Mouse (Mus musculus): ENCODE results near the gene Ly6g6f. TPM values are rescaled to one million over a fixed set of nuclear protein-coding genes. Genes with fewer than 3 reads are reported as not detected.

Gene Ly6g6f
- polyA plus RNA-seq, 1 experiment, result 0.10 TPM

DNA sequence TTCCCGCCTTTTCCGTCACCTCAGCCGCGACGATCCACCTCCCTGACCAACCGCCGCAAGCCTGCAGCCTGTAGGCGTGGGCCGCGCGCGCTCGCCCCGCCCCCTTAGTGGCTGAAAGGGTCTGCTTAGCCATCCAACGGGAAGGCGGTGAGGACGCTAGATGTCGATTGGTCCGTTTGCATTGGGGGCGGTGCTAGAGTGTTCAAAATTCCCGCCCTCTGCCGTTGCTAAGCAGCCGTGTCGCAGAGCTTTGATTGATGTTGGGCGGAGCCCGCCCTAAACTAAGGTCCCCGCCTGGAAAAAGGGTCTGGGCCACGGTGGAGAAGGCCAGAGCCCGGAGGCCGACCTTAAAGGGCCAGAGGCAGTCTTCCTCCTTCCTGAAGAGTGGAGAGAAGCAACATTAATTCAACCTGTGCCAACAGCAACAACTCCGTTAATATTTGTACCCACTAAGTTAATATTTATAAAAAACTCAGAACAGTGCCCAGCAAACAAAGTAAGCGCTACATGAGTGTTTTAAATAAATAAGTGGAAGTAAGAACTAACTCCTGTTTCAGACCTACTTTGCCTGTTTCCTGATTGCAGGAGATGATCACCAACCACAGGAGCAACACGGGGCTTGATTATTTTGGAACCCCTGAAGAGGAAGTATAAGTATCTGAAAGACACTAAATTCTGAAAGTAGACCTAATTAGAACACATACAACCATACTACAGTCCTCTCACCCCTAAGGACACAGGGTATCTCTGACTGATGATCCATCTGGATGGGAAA is 38.5 kb downstream of the Ly6g6f start, which contains the start of gene Msh5:
Gene Msh5, minus strand, starts transcription at position 65 of the 775 bp plus-strand sequence.

Other genes starting within 250 kb of the Ly6g6f start
- gene Stk19, start 248.7 kb downstream of the Ly6g6f start, polyA plus RNA-seq (2012; rRNA removed), result 68.6 and 70.2 TPM in 2 replicates
- gene Dxo, start 248.6 kb downstream of the Ly6g6f start, polyA plus RNA-seq (2012; rRNA removed), result 84.5 and 86.1 TPM in 2 replicates
- 102 and 104 TPM in 2 replicates for gene Skiv2l, start 235.4 kb downstream of the Ly6g6f start, polyA plus RNA-seq (2012; rRNA removed)
- 74.4 and 75.2 TPM in 2 replicates for gene Nelfe, start 235.2 kb downstream of the Ly6g6f start, polyA plus RNA-seq (2012; rRNA removed)
- gene Cfb, start 223.1 kb downstream of the Ly6g6f start, polyA plus RNA-seq (2012; rRNA removed), result 1.2 and 2.4 TPM in 2 replicates
- 112 and 124 TPM in 2 replicates for gene Zbtb12, start 206.1 kb downstream of the Ly6g6f start, polyA plus RNA-seq (2012; rRNA removed)
- gene Gm20547, start 203.6 kb downstream of the Ly6g6f start, polyA plus RNA-seq (2012; rRNA removed), result not detected in 2 replicates
- gene C2, start 187.3 kb downstream of the Ly6g6f start, polyA plus RNA-seq (2012; rRNA removed), result 2.2 and 3.4 TPM in 2 replicates
- 310 and 337 TPM in 2 replicates for gene Ehmt2, start 187.1 kb downstream of the Ly6g6f start, polyA plus RNA-seq (2012; rRNA removed)
- 0.02 and 0.08 TPM in 2 replicates for gene Slc44a4, start 171.1 kb downstream of the Ly6g6f start, polyA plus RNA-seq (2012; rRNA removed)
- gene Neu1, start 154.4 kb downstream of the Ly6g6f start, polyA plus RNA-seq (2012; rRNA removed), result 24.0 and 24.4 TPM in 2 replicates
- gene Hspa1b, start 126.4 kb downstream of the Ly6g6f start, polyA plus RNA-seq (2012; rRNA removed), result 4.4 and 6.7 TPM in 2 replicates
- gene Gm20481, start 115.7 kb downstream of the Ly6g6f start, polyA plus RNA-seq (2012; rRNA removed), result not detected in 2 replicates
- gene Hspa1a, start 113.5 kb downstream of the Ly6g6f start, polyA plus RNA-seq (2012; rRNA removed), result 4.1 and 5.8 TPM in 2 replicates
- 0.29 and 0.31 TPM in 2 replicates for gene Hspa1l, start 112.9 kb downstream of the Ly6g6f start, polyA plus RNA-seq (2012; rRNA removed)
- 113 and 117 TPM in 2 replicates for gene Lsm2, start 103.7 kb downstream of the Ly6g6f start, polyA plus RNA-seq (2012; rRNA removed)
- gene Vars, start 84.6 kb downstream of the Ly6g6f start, polyA plus RNA-seq (2012; rRNA removed), result 96.9 and 103 TPM in 2 replicates
- gene Vwa7, start 69.0 kb downstream of the Ly6g6f start, polyA plus RNA-seq (2012; rRNA removed), result 0.54 and 0.55 TPM in 2 replicates
- 6.1 TPM in 2 replicates for gene Sapcd1, start 57.6 kb downstream of the Ly6g6f start, polyA plus RNA-seq (2012; rRNA removed)
- 4.1 and 6.2 TPM in 2 replicates for gene Msh5, start 38.9 kb downstream of the Ly6g6f start, polyA plus RNA-seq (2012; rRNA removed)
- 89.1 and 106 TPM in 2 replicates for gene Clic1, start 35.6 kb downstream of the Ly6g6f start, polyA plus RNA-seq (2012; rRNA removed)
- gene Ddah2, start 26.6 kb downstream of the Ly6g6f start, polyA plus RNA-seq (2012; rRNA removed), result 371 and 426 TPM in 2 replicates
- gene Ly6g6c, start 20.2 kb downstream of the Ly6g6f start, polyA plus RNA-seq (2012; rRNA removed), result 0.07 and 0.48 TPM in 2 replicates
- 0.22 and 0.23 TPM in 2 replicates for gene Mpig6b, start 19.4 kb downstream of the Ly6g6f start, polyA plus RNA-seq (2012; rRNA removed)
- 3.0 and 7.1 TPM in 2 replicates for gene Ly6g6e, start 8.7 kb downstream of the Ly6g6f start, polyA plus RNA-seq (2012; rRNA removed)
- gene Ly6g6d, start 7.5 kb downstream of the Ly6g6f start, polyA plus RNA-seq (2012; rRNA removed), result 2.3 and 2.8 TPM in 2 replicates
- 93.6 and 106 TPM in 2 replicates for gene Abhd16a, start 3.7 kb upstream of the Ly6g6f start, polyA plus RNA-seq (2012; rRNA removed)
- not detected in 2 replicates for gene Ly6g5c, start 22.7 kb upstream of the Ly6g6f start, polyA plus RNA-seq (2012; rRNA removed)
- 2.9 TPM in 2 replicates for gene Ly6g5b, start 29.8 kb upstream of the Ly6g6f start, polyA plus RNA-seq (2012; rRNA removed)
- gene Gpank1, start 35.8 kb upstream of the Ly6g6f start, polyA plus RNA-seq (2012; rRNA removed), result 22.2 and 25.0 TPM in 2 replicates
- 218 and 221 TPM in 2 replicates for gene Csnk2b, start 36.4 kb upstream of the Ly6g6f start, polyA plus RNA-seq (2012; rRNA removed)
- gene D17H6S53E, start 40.8 kb upstream of the Ly6g6f start, polyA plus RNA-seq (2012; rRNA removed), result 4.9 and 5.3 TPM in 2 replicates
- 1.1 and 1.2 TPM in 2 replicates for gene Apom, start 46.4 kb upstream of the Ly6g6f start, polyA plus RNA-seq (2012; rRNA removed)
- 327 and 363 TPM in 2 replicates for gene Bag6, start 49.6 kb upstream of the Ly6g6f start, polyA plus RNA-seq (2012; rRNA removed)
- gene Prrc2a, start 79.3 kb upstream of the Ly6g6f start, polyA plus RNA-seq (2012; rRNA removed), result 357 and 368 TPM in 2 replicates
- gene Aif1, start 90.5 kb upstream of the Ly6g6f start, polyA plus RNA-seq (2012; rRNA removed), result 3.3 and 4.7 TPM in 2 replicates
- 12.8 and 13.3 TPM in 2 replicates for gene Lst1, start 102.8 kb upstream of the Ly6g6f start, polyA plus RNA-seq (2012; rRNA removed)
- 0.71 and 1.3 TPM in 2 replicates for gene Ltb, start 108.8 kb upstream of the Ly6g6f start, polyA plus RNA-seq (2012; rRNA removed)
- 0.34 and 0.66 TPM in 2 replicates for gene Tnf, start 116.4 kb upstream of the Ly6g6f start, polyA plus RNA-seq (2012; rRNA removed)
- 0.32 and 0.34 TPM in 2 replicates for gene Lta, start 119.7 kb upstream of the Ly6g6f start, polyA plus RNA-seq (2012; rRNA removed)
- gene Gm16181, start 135.2 kb upstream of the Ly6g6f start, polyA plus RNA-seq (2012; rRNA removed), result not detected in 2 replicates
- 68.5 and 73.3 TPM in 2 replicates for gene Atp6v1g2, start 148.1 kb upstream of the Ly6g6f start, polyA plus RNA-seq (2012; rRNA removed)
- gene Nfkbil1, start 150.2 kb upstream of the Ly6g6f start, polyA plus RNA-seq (2012; rRNA removed), result 15.6 TPM in 2 replicates
- 959 and 1,020 TPM in 2 replicates for gene Ddx39b, start 156.1 kb upstream of the Ly6g6f start, polyA plus RNA-seq (2012; rRNA removed)
- gene H2-D1, start 177.1 kb upstream of the Ly6g6f start, polyA plus RNA-seq (2012; rRNA removed), result 38.6 and 42.0 TPM in 2 replicates
- gene H2-Q1, start 234.8 kb upstream of the Ly6g6f start, polyA plus RNA-seq (2012; rRNA removed), result 0.09 and 0.10 TPM in 2 replicates